Mouse (Mus musculus) midbrain, embryonic 15.5 days (tissue): ENCODE measurements at regions not wholly inside any gene's neighbourhood (a gene's known extent, or its start where the extent isn't known, plus 50 kb on each side); places are given as distances from the start of the nearest gene placed in this dataset.
A peak's percentile ranks its signal among the peaks of the same experiment; 100 is the strongest.

Source experiments
- ATAC-seq: fragments of 200-750 bp; cut with Nextera tagmentation; replicated peaks from 2 replicates; pipeline ENCODE4 v1.8.0; 2017; ENCODE audit warnings: moderate TSS enrichment
- H3K27ac ChIP-seq: fragments of 300-500 bp; sonication (generic); 2 replicates; pipeline ENCODE4 v1.5.1; 2015; ENCODE audit warnings: mild to moderate bottlenecking, inconsistent platforms
- H3K27me3 ChIP-seq: fragments of 300-500 bp; sonication (generic); replicated peaks from 2 replicates; pipeline ENCODE4 v1.6.1; 2015; ENCODE audit warnings: inconsistent platforms
- H3K36me3 ChIP-seq: fragments of 300-500 bp; sonication (generic); replicated peaks from 2 replicates; pipeline ENCODE4 v1.6.1; 2015; ENCODE audit warnings: inconsistent platforms
- H3K4me1 ChIP-seq: fragments of 300-500 bp; sonication (generic); 2 replicates; pipeline ENCODE4 v1.6.1; 2015; ENCODE audit warnings: inconsistent platforms
- H3K4me2 ChIP-seq: fragments of 300-500 bp; sonication (generic); 2 replicates; pipeline ENCODE4 v1.6.1; 2015; ENCODE audit warnings: inconsistent platforms, mild to moderate bottlenecking, moderate library complexity
- H3K4me3 ChIP-seq: fragments of 300-500 bp; sonication (generic); 2 replicates; pipeline ENCODE4 v1.5.1; 2015; ENCODE audit warnings: mild to moderate bottlenecking, inconsistent platforms
- H3K9ac ChIP-seq: fragments of 300-500 bp; sonication (generic); 2 replicates; pipeline ENCODE4 v1.6.1; 2015; ENCODE audit warnings: mild to moderate bottlenecking, inconsistent platforms
- H3K9me3 ChIP-seq: fragments of 300-500 bp; sonication (generic); 2 replicates; pipeline ENCODE4 v1.6.1; 2016; ENCODE audit warnings: inconsistent platforms
- WGBS: fragments of 180-500 bp; shearing (Covaris S2); methylation state at CpG from one replicate; pipeline ENCODE4 v1.1.7; 2015; ENCODE audit warnings: mixed read lengths; 5-methylcytosine and 5-hydroxymethylcytosine counted together

DNA sequence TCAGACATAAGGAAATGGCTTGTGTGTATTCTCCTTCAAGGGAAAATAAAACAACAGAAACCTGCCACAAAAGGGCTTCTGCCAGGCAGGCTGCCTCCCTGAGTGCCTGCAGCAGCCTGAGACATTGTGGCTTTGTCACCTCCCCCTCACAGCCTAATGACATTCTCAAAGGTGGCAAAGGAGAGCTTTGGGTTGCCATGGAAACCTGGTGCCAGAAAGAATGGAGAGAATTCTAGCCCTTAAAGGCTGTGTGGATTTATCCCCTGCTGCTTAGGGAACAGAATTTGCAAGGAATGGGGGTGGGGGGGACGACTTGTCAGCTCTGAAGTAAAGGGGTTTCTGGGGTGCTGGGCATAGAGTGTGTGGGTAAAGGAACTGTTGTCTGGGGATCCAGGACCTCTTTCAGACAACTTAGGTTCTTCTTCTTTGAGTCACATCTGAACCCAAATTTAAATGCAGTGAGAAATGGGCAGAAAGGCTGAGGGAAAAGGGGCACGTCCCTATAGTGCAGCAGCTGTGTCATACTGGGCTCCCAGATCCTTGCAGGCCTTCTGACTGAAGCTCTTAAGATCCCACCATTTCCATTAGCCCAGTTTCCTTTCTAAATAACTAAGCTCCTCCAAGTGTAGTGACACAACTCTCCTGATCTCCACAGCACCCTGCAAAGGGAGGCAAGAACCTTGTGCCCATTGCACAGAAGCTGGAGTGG is 86.8 kb downstream of the Il9r start:
- H3K9me3 ChIP-seq, result no peaks in the 10 kb centered on the region
- 0% methylated on average over 2 of the region's 2 CpGs for WGBS
- H3K4me3 ChIP-seq, result no peak overlapping the region
- peak overlapping the region; percentile 92 for H3K27ac ChIP-seq
- no peaks in the 10 kb centered on the region for H3K27me3 ChIP-seq
- peaks cover 45% of the 10 kb centered on the region for H3K4me1 ChIP-seq
- H3K4me2 ChIP-seq, result peak overlapping the region; percentile 14; the same call in 1 of the 2 replicates
- no peak overlapping the region for H3K9ac ChIP-seq
- no peaks in the 10 kb centered on the region for H3K36me3 ChIP-seq
- ATAC-seq, result peak; percentile 93

DNA sequence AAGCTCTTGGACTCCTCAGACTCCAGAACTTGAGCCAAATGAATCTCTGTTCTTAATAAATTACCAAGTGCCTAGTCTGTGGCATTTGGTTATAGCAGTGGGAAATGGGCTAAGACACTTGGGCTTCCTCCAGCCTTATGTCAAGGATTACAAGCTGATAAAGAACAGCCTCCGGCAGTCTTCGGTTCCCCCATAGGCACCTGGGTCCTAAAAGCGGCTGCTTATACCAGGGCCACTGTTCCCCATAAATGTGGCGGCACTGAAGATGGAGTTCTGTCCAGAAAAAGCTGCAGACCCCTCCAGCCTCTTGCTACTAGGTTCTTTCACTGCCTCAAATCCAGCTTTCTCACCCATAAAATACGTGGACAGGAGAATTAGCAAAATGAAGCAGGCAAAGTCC is 87.6 kb downstream of the Il9r start:
- no peaks in the 10 kb centered on the region for H3K36me3 ChIP-seq
- peak; percentile 21; the same call in 1 of the 2 replicates for ATAC-seq
- peaks cover 48% of the 10 kb centered on the region for H3K4me1 ChIP-seq
- H3K4me2 ChIP-seq, result peak overlapping the region; percentile 14; the same call in 1 of the 2 replicates
- H3K4me3 ChIP-seq, result no peak overlapping the region
- H3K27me3 ChIP-seq, result no peaks in the 10 kb centered on the region
- H3K27ac ChIP-seq, result peak overlapping the region; percentile 92
- no peak overlapping the region for H3K9ac ChIP-seq
- 8% methylated on average over 5 of the region's 5 CpGs for WGBS
- H3K9me3 ChIP-seq, result no peaks in the 10 kb centered on the region

- peaks cover 45% of the 10 kb centered on the region for H3K4me1 ChIP-seq
- H3K9ac ChIP-seq, result no peak overlapping the region
- H3K27me3 ChIP-seq, result no peaks in the 10 kb centered on the region
- H3K4me2 ChIP-seq, result no peak overlapping the region
- peak overlapping the region; percentile 92 for H3K27ac ChIP-seq
- H3K9me3 ChIP-seq, result no peaks in the 10 kb centered on the region
- no peak for ATAC-seq
- WGBS, result 43% methylated on average over 3 of the region's 3 CpGs
- H3K36me3 ChIP-seq, result no peaks in the 10 kb centered on the region
- H3K4me3 ChIP-seq, result no peak overlapping the region
These were observed 88.2 kb downstream of the Il9r start for GRCm38 (mm10) chr11:32111841-32112240.

DNA sequence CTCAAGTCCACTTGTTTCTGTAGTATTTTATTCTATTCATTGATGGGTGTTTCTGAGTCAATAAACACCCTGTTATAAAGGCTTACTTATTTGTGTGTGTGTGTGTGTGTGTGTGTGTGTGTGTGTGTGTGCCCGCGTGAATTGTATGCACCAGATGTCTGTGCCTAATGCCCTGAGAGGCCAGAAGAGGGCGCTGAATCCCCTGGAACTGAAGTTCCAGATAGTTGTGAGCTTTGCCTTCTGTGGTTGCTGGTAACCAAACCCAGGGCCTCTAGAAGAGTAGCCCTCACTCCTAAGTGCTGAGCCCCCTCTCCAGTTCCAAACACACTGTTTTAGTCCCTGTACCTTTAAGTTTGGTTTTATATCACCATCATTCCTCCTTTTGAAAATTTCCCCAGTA is 90.2 kb downstream of the Il9r start:
- Histone ChIP-seq H3K9ac (no peak overlapping the region), H3K27me3 (no peaks in the 10 kb centered on the region), H3K27ac (no peak overlapping the region), H3K4me3 (no peak overlapping the region), H3K36me3 (no peaks in the 10 kb centered on the region), H3K4me2 (no peak overlapping the region), H3K9me3 (no peaks in the 10 kb centered on the region), H3K4me1 (peaks cover 58% of the 10 kb centered on the region)
- 95% methylated on average over 3 of the region's 3 CpGs for WGBS
- no peak for ATAC-seq
